Mouse (Mus musculus) layer of hippocampus, postnatal 14 days (tissue): ENCODE results near the gene Wscd1. TPM values are rescaled to one million over a fixed set of nuclear protein-coding genes. Genes with fewer than 3 reads are reported as not detected.
"Not testable (repeated sequence)": the region's sequence is repeated elsewhere in the genome, so short reads cannot be mapped to it uniquely, and the experiment has no call there.

ENCODE experiments used
- DNase-seq, 2 experiments: peaks; one replicate each; pipeline ENCODE4 v3.0.0; 2021 to 2022; ENCODE audit warnings: low spot score in 2 of 2, mixed read lengths in 1 of 2
- total RNA-seq, 2 experiments: library from RNA; stranded (reverse); gene quantifications; 2 replicates each; pipeline ENCODE4 v1.2.3; 2021

Gene Wscd1
- total RNA-seq, 2 experiments from 2014 or later: 101 to 107 TPM

DNA sequence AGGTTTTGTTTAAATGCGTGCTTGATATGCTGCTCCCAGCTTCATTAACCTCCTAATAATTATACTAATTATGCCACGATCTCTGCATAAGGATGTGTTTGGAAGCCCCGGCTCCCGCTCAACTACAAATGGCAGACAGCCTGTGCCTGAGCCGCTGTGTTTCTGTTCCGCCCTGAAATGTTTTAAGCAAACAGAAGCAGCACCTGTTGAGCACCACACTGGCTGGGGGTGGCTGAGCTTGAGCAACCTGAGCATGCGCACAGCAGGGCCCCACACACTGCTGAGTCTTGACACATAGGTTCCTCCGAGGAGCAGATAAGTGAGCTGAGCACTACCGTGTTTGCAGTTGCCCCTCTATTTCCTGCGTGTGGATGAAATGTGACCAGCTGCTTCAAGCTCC, 71.1 kb downstream of the Wscd1 start:
- peak in 1 of 2 experiments; percentile 28 for DNase-seq

DNA sequence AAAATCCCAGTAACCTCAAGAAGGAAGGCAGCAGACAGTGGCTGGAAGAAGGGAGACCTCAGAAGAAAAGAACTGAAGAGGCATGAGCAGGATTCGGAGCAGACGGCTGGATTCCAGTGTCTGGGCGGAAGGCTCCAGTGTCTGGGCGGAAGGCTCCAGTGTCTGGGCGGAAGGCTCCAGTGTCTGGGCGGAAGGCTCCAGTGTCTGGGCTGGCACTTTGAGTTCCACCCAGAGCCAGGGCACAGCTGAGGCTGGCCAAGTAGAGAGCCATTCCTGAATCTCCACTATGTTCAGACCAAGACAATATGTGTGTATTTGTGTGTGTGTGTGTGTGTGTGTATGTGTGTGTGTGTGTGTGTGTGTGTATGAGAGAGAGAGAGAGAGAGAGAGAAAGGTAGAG, 71.8 kb downstream of the Wscd1 start:
- not testable (repeated sequence) for DNase-seq

DNA sequence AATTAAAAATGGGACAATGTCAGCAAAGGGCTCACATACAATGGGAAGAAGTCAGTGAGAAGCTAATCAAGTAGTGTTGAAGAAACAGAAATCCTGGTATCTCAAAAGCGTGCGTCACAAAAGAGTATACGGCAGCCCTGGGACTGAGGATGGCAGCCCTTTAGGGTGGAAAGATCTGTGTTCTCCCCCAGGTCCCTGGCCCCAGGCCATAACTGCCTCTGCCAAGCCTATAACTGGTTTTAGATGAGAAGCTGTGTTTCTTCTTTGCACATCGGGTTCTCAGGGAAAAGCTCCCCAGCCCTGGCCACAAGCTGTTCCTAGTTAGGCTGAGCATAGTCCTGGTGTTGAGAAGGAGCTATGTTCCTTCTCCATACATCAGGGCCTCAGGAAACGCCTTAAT, 72.3 kb downstream of the Wscd1 start:
- DNase-seq: no peak

GRCm38 (mm10) chr11:71824971-71825370, 75.3 kb downstream of the Wscd1 start:
- DNase-seq: no peak
